Mouse (Mus musculus) liver, postnatal 0 days (tissue): Measurements from ENCODE around the gene Osbpl11.

Source experiments
- CTCF ChIP-seq: sonication (generic); IDR thresholded peaks from 2 replicates; pipeline ENCODE4 v1.5.1; 2016; ENCODE audit warnings: antibody characterized with exemption, low read depth
- EP300 ChIP-seq: IDR thresholded peaks from 2 replicates; pipeline ENCODE4 v1.6.1; 2016; ENCODE audit warnings: antibody characterized with exemption, low read depth, mild to moderate bottlenecking

DNA sequence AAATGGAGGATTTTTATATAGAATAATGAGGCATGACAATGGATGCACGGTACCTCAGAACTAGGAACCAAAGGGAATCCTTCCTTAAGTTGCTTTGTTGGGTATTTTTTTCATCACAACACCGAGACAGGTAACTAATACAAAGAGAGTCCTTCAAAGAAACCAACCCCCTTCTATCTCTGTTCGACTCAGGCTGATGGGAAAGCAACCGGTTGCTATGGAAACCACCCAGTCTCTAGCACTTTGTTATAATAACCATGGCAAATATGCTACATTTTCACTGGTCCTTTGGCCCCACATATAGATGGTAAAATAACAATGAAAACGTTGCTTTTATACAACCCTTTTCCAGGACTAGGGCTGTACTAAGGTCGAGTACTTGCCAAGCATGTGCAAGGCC, 13.1 kb upstream of the Osbpl11 start:
- TF ChIP-seq CTCF (no peak), EP300 (no peak)
